Mouse (Mus musculus): ENCODE results near the gene Stam.
"Not testable (repeated sequence)": the region's sequence is repeated elsewhere in the genome, so short reads cannot be mapped to it uniquely, and the experiment has no call there.

The Stam gene

DNA sequence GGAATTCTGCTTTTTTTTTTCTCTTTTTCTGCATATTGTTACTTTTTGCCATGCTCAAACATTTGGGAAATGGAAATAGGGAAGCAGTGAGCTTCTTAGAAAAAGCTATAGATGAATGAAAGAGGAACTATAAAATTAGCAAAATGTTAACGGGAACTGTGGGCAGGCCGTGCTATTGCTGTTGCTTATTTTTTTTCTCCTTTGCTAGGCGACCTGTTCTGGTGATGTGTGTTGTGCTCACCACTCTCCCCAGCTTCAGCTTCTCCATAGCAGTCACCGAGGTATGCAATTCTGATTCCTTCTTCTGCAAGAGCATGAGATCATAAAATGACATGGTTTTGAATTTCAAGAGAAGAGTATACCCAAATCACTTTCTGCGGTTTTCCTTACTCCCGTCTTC lies 118.1 kb downstream of the Stam start:
- DNase-seq (ENCODE audit: low spot score), result no peak

DNA sequence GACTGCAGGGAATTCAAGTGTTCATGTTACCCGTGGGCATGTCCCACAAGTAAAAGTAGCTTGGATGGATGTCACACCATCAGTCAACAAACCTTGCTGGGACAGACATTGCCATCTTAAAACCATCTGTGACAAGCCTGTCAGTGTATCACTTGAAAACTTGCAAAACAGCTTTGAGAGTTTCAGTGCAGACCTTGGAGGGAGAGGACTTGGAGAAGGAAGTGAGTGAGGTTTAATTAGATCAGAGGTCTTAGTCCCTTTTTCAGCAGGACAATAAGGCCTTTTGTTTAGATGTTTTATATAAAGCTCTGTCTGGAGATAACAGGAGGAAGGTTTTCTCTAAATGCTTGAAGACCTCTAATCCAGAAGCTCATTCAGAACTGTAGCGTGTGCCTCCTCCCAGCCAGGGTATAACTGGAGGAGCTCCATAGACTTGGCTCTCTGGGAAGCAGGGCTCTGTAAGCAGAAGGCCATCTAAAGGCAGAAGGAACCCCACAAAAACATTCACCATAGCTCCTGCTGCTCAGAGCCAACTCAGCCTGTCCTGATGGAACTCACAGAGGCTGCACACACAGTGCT lies 124.5 kb downstream of the Stam start:
- not testable (repeated sequence) for DNase-seq (ENCODE audit: low spot score)

Data from layer of hippocampus, adult 11-12 months (tissue).